In the genomic region with DNA sequence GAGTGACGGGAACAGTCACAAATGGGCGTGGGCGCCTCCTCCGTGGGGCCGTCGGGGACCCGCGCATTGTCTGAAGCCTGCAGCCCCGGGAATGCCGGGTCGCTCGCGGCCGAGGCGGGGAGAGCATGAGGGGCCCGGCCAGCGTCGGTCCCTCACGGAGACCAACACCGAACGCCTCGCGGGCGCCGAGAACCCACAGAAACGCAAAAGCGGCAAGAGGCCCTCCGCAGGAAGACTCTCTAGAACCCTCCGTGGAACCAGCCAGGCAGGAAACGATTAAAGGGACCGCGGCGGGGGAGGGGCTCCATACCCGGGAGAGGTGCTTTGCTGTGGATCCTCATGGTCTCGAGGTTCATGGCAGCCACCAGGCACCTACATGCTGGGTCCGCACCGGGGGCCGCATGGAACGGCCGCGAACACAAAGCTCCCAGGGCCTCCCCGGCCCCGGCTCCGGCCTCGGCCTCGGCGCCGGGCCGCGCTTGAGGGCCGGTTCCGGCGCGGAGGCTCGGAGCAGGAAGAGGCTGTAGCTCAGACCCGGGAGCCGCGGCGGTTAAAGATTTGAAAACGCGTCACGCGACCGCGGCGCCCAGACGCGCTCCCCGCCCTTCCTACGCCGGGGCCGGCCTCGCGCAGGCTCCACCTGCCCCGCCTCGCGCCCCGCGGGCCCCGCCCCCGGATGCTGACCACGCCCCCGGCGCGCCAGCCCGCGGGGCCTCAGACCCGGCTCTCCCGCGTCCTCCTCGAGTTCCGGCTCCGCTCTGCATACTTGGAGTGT, we compare ENCODE assay signal across 8 mouse cellular contexts. TPM values are rescaled to one million over a fixed set of nuclear protein-coding genes. Genes with fewer than 3 reads are reported as not detected.
DNase-seq lines count a peak whose midpoint lies in the region; ATAC-seq and TF ChIP-seq lines count a peak whose summit lies in the region.

A gene (minus strand): TSS at position 560 of the 775 bp plus-strand sequence.
A gene (plus strand): TSS at position 694 of the 775 bp plus-strand sequence.

- DNase-seq in Muller cell, postnatal 12 days (ENCODE audit: inconsistent ontology term) = peak; percentile 96
- peak; percentile 86 for DNase-seq in cerebellum, adult 9-10 months
- peak; percentile 90 for DNase-seq in hindbrain, embryonic 10.5 days (ENCODE audit: low spot score)
- DNase-seq in layer of hippocampus, adult 9-10 months (ENCODE audit: low spot score) = peak; percentile 48
- DNase-seq in ovary, adult 18-20 months (ENCODE audit: low spot score) = peak; percentile 89
- DNase-seq in thymus, adult 2 months = peak; percentile 94

- H3K4me2 ChIP-seq in lung, embryonic 16.5 days (ENCODE audit: low read depth, low read length) = peak within 1 kb of the TSS; percentile 76

- peak; percentile 70 for TF ChIP-seq POLR2A in thymus, adult 2 months (IDR thresholded peaks at IDR 0.05; ENCODE audit: control insufficient read depth, extremely low read depth, insufficient read depth, low read length, poor library complexity)

- under 1% methylated on average over 93 of the region's 93 CpGs for WGBS in hindbrain, embryonic 10.5 days
- WGBS in lung, embryonic 16.5 days = 0% methylated on average over 91 of the region's 93 CpGs
- under 1% methylated on average over 93 of the region's 93 CpGs for WGBS in thymus, adult 2 months

- ATAC-seq in frontal cortex, adult (ENCODE audit: low TSS enrichment) = peak; percentile 93
- peak; percentile 99 for ATAC-seq in lung, embryonic 16.5 days (ENCODE audit: low read depth)

- TF ChIP-seq CTCF in thymus, adult 2 months (IDR thresholded peaks at IDR 0.05; ENCODE audit: borderline replicate concordance, control insufficient read depth, extremely low read depth, insufficient read depth, low read length, poor library complexity) = peak; percentile 55; the same call in 1 of the 2 replicates

- no peaks in the 10 kb centered on the region for H3K9me3 ChIP-seq in hindbrain, embryonic 10.5 days
- H3K9me3 ChIP-seq in lung, embryonic 16.5 days (ENCODE audit: control insufficient read depth, low read length) = no peaks in the 10 kb centered on the region

- H3K27me3 ChIP-seq in hindbrain, embryonic 10.5 days (ENCODE audit: insufficient read depth, poor library complexity, severe bottlenecking) = no peaks in the 10 kb centered on the region
- no peaks in the 10 kb centered on the region for H3K27me3 ChIP-seq in lung, embryonic 16.5 days (ENCODE audit: control insufficient read depth, insufficient read depth, low read depth, low read length)
- H3K27me3 ChIP-seq in thymus, adult 2 months (ENCODE audit: control insufficient read depth, insufficient read depth, low read length) = no peaks in the 10 kb centered on the region

- H3K36me3 ChIP-seq in hindbrain, embryonic 10.5 days = peaks cover 35% of the 10 kb centered on the region
- H3K36me3 ChIP-seq in lung, embryonic 16.5 days (ENCODE audit: control insufficient read depth, insufficient read depth, low read length) = peaks cover 8% of the 10 kb centered on the region
- H3K36me3 ChIP-seq in thymus, adult 2 months (ENCODE audit: control insufficient read depth, insufficient read depth, low read length) = peaks cover 7% of the 10 kb centered on the region

- H3K4me1 ChIP-seq in hindbrain, embryonic 10.5 days (replicated peaks) = peaks cover 19% of the 10 kb centered on the region
- peaks cover 8% of the 10 kb centered on the region for H3K4me1 ChIP-seq in lung, embryonic 16.5 days (replicated peaks; ENCODE audit: control insufficient read depth, insufficient read depth, low read length)
- H3K4me1 ChIP-seq in thymus, adult 2 months (replicated peaks; ENCODE audit: control insufficient read depth, insufficient read depth, low read length) = peaks cover 7% of the 10 kb centered on the region

- H3K27ac ChIP-seq in hindbrain, embryonic 10.5 days = peak within 1 kb of the TSS; percentile 97
- peak within 1 kb of the TSS; percentile 90 for H3K27ac ChIP-seq in lung, embryonic 16.5 days (ENCODE audit: low read length)
- peak within 1 kb of the TSS; percentile 65 for H3K27ac ChIP-seq in thymus, adult 2 months (ENCODE audit: control insufficient read depth, insufficient read depth, low read length)

- peak within 1 kb of the TSS; percentile 94 for H3K9ac ChIP-seq in lung, embryonic 16.5 days (ENCODE audit: low read length)

- peak within 1 kb of the TSS; percentile 89 for H3K4me3 ChIP-seq in hindbrain, embryonic 10.5 days
- peak within 1 kb of the TSS; percentile 94 for H3K4me3 ChIP-seq in lung, embryonic 16.5 days (ENCODE audit: low read length)
- peak within 1 kb of the TSS; percentile 79 for H3K4me3 ChIP-seq in thymus, adult 2 months (ENCODE audit: control insufficient read depth, insufficient read depth, low read length)

RNA-seq across cellular contexts. Expression of the first gene that starts in this region (rescaled TPM):
- 44.8 and 60.7 TPM in 2 replicates for polyA plus RNA-seq in hindbrain, embryonic 10.5 days (2016; fragmentation: Nextera tagmentation; extraction: Ambion mirVana)
- 40.3 and 43.2 TPM in 2 replicates for polyA plus RNA-seq in lung, embryonic 16.5 days (2015; fragmentation: Nextera tagmentation; extraction: Ambion mirVana)
- 19.3 and 28.6 TPM in 2 replicates for polyA plus RNA-seq in thymus, adult 2 months (2012; rRNA removed)

RNA-seq across cellular contexts. Expression of the second gene that starts in this region (rescaled TPM):
- polyA plus RNA-seq in hindbrain, embryonic 10.5 days (2016; fragmentation: Nextera tagmentation; extraction: Ambion mirVana) = 6.7 and 9.3 TPM in 2 replicates
- polyA plus RNA-seq in lung, embryonic 16.5 days (2015; fragmentation: Nextera tagmentation; extraction: Ambion mirVana) = 12.5 and 13.3 TPM in 2 replicates
- polyA plus RNA-seq in thymus, adult 2 months (2012; rRNA removed) = 3.6 and 3.9 TPM in 2 replicates

Comparison
In these comparisons a context has a peak if more than half of its experiments do, and no peak if none do; other contexts are left out.
1. Peak in every context shown above with its lines: DNase-seq, ATAC-seq, H3K4me3 ChIP-seq and H3K27ac ChIP-seq.